Mouse (Mus musculus) lung, postnatal 0 days (tissue): ENCODE data around the gene Olfr835. TPM values are rescaled to one million over a fixed set of nuclear protein-coding genes. Genes with fewer than 3 reads are reported as not detected.

ENCODE experiments used
- ATAC-seq: fragments of 200-750 bp; cut with Nextera tagmentation; 2 replicates; pipeline ENCODE4 v1.8.0; 2017; ENCODE audit warnings: moderate library complexity
- DNase-seq: peaks from one replicate; pipeline ENCODE4 v3.0.0-alpha.2; 2016; ENCODE audit warnings: low spot score
- H3K27ac ChIP-seq: fragments of 300-500 bp; sonication (generic); 2 replicates; pipeline ENCODE4 v1.5.1; 2014; ENCODE audit warnings: antibody characterized with exemption, mild to moderate bottlenecking, low read length, mixed read lengths
- H3K27me3 ChIP-seq: fragments of 300-500 bp; sonication (generic); replicated peaks from 2 replicates; pipeline ENCODE4 v1.6.1; 2014; ENCODE audit warnings: low read length, mixed read lengths; ENCODE audit not compliant: insufficient read depth
- H3K36me3 ChIP-seq: fragments of 300-500 bp; sonication (generic); 2 replicates; pipeline ENCODE4 v1.6.1; 2014; ENCODE audit warnings: low read length, mixed read lengths; ENCODE audit not compliant: insufficient read depth
- H3K4me1 ChIP-seq: fragments of 300-500 bp; sonication (generic); 2 replicates; pipeline ENCODE4 v1.6.1; 2014; ENCODE audit warnings: antibody characterized with exemption, low read depth, low read length, mixed read lengths; ENCODE audit not compliant: insufficient read depth
- H3K4me2 ChIP-seq: fragments of 300-500 bp; sonication (generic); replicated peaks from 2 replicates; pipeline ENCODE4 v1.6.1; 2014; ENCODE audit warnings: low read depth, mild to moderate bottlenecking, low read length, moderate library complexity, mixed read lengths
- H3K4me3 ChIP-seq: fragments of 300-500 bp; sonication (generic); 2 replicates; pipeline ENCODE4 v1.5.1; 2014; ENCODE audit warnings: low read depth, low read length
- H3K9ac ChIP-seq: fragments of 300-500 bp; sonication (generic); replicated peaks from 2 replicates; pipeline ENCODE4 v1.6.1; 2014; ENCODE audit warnings: low read depth, mild to moderate bottlenecking
- H3K9me3 ChIP-seq: fragments of 300-500 bp; sonication (generic); 2 replicates; pipeline ENCODE4 v1.6.1; 2016; ENCODE audit warnings: low read length, mixed read lengths
- CTCF ChIP-seq: IDR thresholded peaks from 2 replicates; pipeline ENCODE4 v1.5.1; 2016; ENCODE audit warnings: antibody characterized with exemption, mild to moderate bottlenecking
- EP300 ChIP-seq: IDR thresholded peaks from 2 replicates; pipeline ENCODE4 v1.6.1; 2016; ENCODE audit warnings: antibody characterized with exemption, mild to moderate bottlenecking, control low read depth
- WGBS: fragments of 180-500 bp; shearing (Covaris S2); extraction: QIAGEN DNeasy Blood & Tissue Kit; methylation state at CpG from one replicate; pipeline ENCODE4 v1.1.7; 2014; 5-methylcytosine and 5-hydroxymethylcytosine counted together
- polyA plus RNA-seq: library from polyadenylated mRNA; unstranded; fragments of >200 nt; fragmentation: Nextera tagmentation; extraction: Ambion mirVana; gene quantifications from 2 replicates; pipeline ENCODE4 v1.2.1, GENCODE M21; 2015

Gene Olfr835
- not detected in 2 replicates for polyA plus RNA-seq

DNA sequence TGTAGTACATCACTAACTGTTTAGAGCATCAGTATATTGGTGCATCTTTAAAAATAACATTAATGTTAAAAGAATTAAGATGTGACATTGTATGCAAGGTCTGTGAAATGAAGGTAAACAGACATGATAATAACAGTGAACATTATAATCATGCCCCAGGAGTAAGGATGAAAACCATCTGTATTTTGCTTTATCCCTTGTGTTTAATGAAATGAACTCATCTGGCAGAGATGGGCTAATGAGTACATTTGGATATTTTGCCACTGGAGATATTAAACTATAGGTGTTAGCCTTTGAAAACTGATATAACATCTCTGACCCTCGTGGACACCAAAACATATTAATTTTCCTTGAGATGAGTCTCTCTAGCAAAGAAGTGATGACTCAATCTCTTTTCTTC lies at the start of gene Olfr835:
TSS of gene Olfr835 (plus strand) at position 301 of the 400 bp plus-strand sequence.
- Histone ChIP-seq H3K9ac (no peak within 1 kb of the TSS), H3K27me3 (no peaks in the 10 kb centered on the region), H3K4me3 (no peak within 1 kb of the TSS), H3K4me1 (no peaks in the 10 kb centered on the region), H3K4me2 (no peak within 1 kb of the TSS), H3K27ac (no peak within 1 kb of the TSS), H3K9me3 (no peaks in the 10 kb centered on the region), H3K36me3 (no peaks in the 10 kb centered on the region)
- ATAC-seq (no peak), DNase-seq (no peak)
- 24% methylated on average over 1 of the region's 1 CpGs for WGBS
- TF ChIP-seq CTCF (no peak), EP300 (no peak)

DNA sequence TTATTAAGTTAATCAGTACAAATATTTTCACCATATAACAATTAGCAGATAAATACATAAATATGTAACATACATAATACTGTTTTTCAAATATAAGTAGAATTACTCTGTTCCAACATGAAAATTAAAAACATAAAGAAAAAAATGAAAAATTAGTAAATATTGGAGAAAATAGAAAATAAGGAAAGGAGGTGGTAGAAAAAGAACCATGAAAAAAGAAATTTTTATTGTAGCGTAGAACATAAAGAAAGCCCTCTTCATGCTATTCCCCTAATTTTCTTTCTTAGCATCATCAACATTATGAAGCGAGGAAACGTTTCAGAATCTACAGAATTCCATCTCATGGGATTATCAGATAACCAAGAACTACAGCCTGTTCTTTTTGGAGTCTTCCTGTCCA lies 44.8 kb upstream of the Olfr835 start, which contains the start of gene Olfr834:
TSS of gene Olfr834 (plus strand) at position 301 of the 400 bp plus-strand sequence.
- H3K4me1 ChIP-seq, result no peaks in the 10 kb centered on the region
- no peak within 1 kb of the TSS for H3K4me2 ChIP-seq
- H3K36me3 ChIP-seq, result no peaks in the 10 kb centered on the region
- no peaks in the 10 kb centered on the region for H3K27me3 ChIP-seq
- WGBS, result 74% methylated on average over 3 of the region's 3 CpGs
- ATAC-seq (no peak), DNase-seq (no peak)
- no peak within 1 kb of the TSS for H3K9ac ChIP-seq
- no peaks in the 10 kb centered on the region for H3K9me3 ChIP-seq
- no peak within 1 kb of the TSS for H3K27ac ChIP-seq
- H3K4me3 ChIP-seq, result no peak within 1 kb of the TSS
- TF ChIP-seq EP300 (no peak), CTCF (no peak)

GRCm38 (mm10) chr9:19084986-19085385 lies 52.5 kb downstream of the Olfr835 start:
- no peak overlapping the region for H3K4me3 ChIP-seq
- H3K27ac ChIP-seq, result no peak overlapping the region
- H3K9me3 ChIP-seq, result 0 out of 2 replicates have a peak, but pooled peaks cover 4% of the 10 kb centered on the region
- TF ChIP-seq EP300 (no peak), CTCF (no peak)
- ATAC-seq (no peak), DNase-seq (no peak)
- H3K9ac ChIP-seq, result no peak overlapping the region
- H3K4me2 ChIP-seq, result no peak overlapping the region
- WGBS, result 16% methylated on average over 3 of the region's 3 CpGs
- no peaks in the 10 kb centered on the region for H3K36me3 ChIP-seq
- H3K27me3 ChIP-seq, result no peaks in the 10 kb centered on the region
- H3K4me1 ChIP-seq, result no peaks in the 10 kb centered on the region

Other genes with a start within 250 kb of the Olfr835 start
- not detected in 2 replicates for gene Olfr828, start 213.2 kb upstream of the Olfr835 start, polyA plus RNA-seq
- gene Olfr829, start 177.8 kb upstream of the Olfr835 start, polyA plus RNA-seq, result not detected in 2 replicates
- gene Olfr830, start 158.0 kb upstream of the Olfr835 start, polyA plus RNA-seq, result not detected in 2 replicates
- not detected in 2 replicates for gene Olfr832, start 95.6 kb upstream of the Olfr835 start, polyA plus RNA-seq
- gene Olfr834, start 44.7 kb upstream of the Olfr835 start, polyA plus RNA-seq, result not detected in 2 replicates
- gene Olfr836, start 87.6 kb downstream of the Olfr835 start, polyA plus RNA-seq, result not detected in 2 replicates
- not detected in 2 replicates for gene Olfr837, start 103.6 kb downstream of the Olfr835 start, polyA plus RNA-seq
- gene Olfr839-ps1, start 144.6 kb downstream of the Olfr835 start, polyA plus RNA-seq, result not detected in 2 replicates
- gene Olfr843, start 219.3 kb downstream of the Olfr835 start, polyA plus RNA-seq, result not detected in 2 replicates